Mouse (Mus musculus): ENCODE results near the gene Micall1. TPM values are rescaled to one million over a fixed set of nuclear protein-coding genes. Genes with fewer than 3 reads are reported as not detected.
A peak's percentile ranks its signal among the peaks of the same experiment; 100 is the strongest.

The Micall1 gene
- polyA plus RNA-seq, 1 experiment = 27.6 TPM

DNA sequence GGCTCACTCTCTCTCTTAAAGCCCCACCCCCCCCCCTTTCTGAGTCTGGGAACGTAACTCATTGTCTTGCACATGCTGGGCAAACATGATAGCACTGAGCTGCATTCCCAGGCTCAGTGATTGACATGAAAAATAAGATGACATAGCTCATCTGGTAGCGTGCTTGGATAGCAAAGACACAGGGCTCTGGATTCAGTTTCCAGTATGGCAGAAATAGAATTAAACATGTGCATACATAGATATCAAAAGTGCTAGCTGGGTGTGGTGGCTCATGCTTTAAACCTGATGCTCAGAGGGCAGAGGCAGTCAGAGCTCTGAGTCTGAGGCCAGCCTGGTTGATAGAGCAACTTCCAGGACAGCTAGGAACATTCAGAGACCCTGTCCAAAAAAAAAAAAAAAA is 2.9 kb upstream of the Micall1 start:
- Histone ChIP-seq H3K27ac (ENCODE audit: insufficient read depth, low read length) (no peak overlapping the region), H3K4me3 (ENCODE audit: insufficient read depth, low read length) (no peak overlapping the region), H3K4me1 (ENCODE audit: control insufficient read depth, insufficient read depth, low read length) (peaks cover 3% of the 10 kb centered on the region; the same call in 1 of the 2 replicates)
- TF ChIP-seq CTCF (IDR thresholded peaks at IDR 0.05; ENCODE audit: extremely low read depth, insufficient read depth, low read length) = no peak
- TF ChIP-seq POLR2A (IDR thresholded peaks at IDR 0.05; ENCODE audit: extremely low read depth, insufficient read depth, low read length) = no peak

DNA sequence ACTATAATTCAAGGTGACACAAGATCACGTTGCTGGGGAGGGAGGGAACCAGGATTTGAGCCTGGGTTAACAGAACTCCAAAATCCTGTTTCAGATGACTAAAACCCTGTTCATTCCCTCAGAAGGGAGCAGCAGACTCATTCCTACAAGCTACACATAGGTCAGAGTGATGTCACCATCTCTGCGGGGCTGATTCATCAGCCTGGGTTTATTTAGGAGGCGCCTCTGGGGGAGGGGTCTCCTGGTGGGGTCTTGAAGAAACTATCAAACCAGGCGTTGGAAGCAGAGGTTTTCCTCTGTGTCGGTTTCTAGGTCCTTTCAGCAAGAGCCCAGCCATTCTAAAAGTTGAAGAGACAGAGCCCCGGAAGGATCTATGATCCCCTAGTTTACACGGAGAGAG is 732 bp upstream of the Micall1 start:
- peak overlapping the region; percentile 81; the same call in 1 of the 2 replicates for H3K4me3 ChIP-seq (ENCODE audit: insufficient read depth, low read length)
- TF ChIP-seq CTCF (IDR thresholded peaks at IDR 0.05; ENCODE audit: extremely low read depth, insufficient read depth, low read length) (no peak), POLR2A (IDR thresholded peaks at IDR 0.05; ENCODE audit: extremely low read depth, insufficient read depth, low read length) (no peak)
- no peak overlapping the region for H3K27ac ChIP-seq (ENCODE audit: insufficient read depth, low read length)
- H3K4me1 ChIP-seq (ENCODE audit: control insufficient read depth, insufficient read depth, low read length) = peaks cover 3% of the 10 kb centered on the region; the same call in 1 of the 2 replicates

DNA sequence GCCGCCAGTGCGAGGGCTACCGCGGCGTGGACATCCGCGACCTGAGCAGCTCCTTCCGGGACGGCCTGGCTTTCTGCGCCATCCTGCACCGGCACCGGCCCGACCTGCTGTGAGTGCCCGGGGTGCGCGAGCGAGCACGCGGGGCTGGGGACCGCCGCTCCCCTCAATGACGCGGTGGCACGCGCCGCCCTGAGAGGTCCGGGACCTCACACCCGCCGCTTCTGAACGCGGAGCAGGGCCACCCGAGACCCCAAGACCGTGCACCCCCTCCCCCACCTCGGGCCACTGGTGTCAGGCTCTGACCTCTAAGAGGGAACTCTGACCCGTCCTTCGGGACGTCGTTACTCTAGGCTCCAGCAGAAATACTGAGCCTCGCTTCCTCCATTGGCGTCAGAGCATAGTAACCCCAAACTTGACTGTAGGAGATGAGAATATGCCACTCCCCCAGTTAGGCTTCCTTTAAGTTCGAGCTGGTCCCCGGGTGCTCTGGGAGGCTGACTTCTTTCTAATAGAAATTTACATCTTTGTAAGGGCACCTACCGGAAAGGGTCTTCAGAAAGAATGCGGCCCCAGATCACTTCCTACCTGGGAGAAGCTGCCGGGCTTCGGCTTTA is 730 bp downstream of the Micall1 start:
- Histone ChIP-seq H3K27ac (ENCODE audit: insufficient read depth, low read length) (peak overlapping the region; percentile 97), H3K4me3 (ENCODE audit: insufficient read depth, low read length) (peak overlapping the region; percentile 81), H3K4me1 (ENCODE audit: control insufficient read depth, insufficient read depth, low read length) (no peaks in the 10 kb centered on the region)
- 0 out of 2 replicates have a peak, but pooled peaks have one; percentile 6 for TF ChIP-seq POLR2A (IDR thresholded peaks at IDR 0.05; ENCODE audit: extremely low read depth, insufficient read depth, low read length)
- no peak for TF ChIP-seq CTCF (IDR thresholded peaks at IDR 0.05; ENCODE audit: extremely low read depth, insufficient read depth, low read length)

DNA sequence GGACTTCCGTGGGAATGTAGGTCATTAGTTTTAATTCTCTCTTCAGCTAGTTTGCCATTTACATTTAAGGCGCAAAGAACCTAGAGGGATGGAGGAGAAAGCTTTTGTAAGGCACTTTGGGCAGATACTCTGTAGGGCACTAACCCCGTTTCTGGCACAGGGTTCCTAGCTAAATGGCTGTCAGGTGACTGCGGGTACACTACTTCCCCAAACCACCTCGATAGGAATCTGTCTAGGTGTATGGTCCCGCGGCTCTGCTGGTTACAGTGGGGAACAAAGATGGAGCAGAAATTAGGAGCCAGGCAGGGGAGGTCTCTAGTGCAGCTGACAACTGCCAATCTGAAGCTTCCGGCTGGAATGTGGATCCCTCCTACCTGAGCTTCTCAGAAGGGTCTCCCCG is 1.3 kb downstream of the Micall1 start:
- H3K4me3 ChIP-seq (ENCODE audit: insufficient read depth, low read length) = peak overlapping the region; percentile 81
- no peak overlapping the region for H3K27ac ChIP-seq (ENCODE audit: insufficient read depth, low read length)

DNA sequence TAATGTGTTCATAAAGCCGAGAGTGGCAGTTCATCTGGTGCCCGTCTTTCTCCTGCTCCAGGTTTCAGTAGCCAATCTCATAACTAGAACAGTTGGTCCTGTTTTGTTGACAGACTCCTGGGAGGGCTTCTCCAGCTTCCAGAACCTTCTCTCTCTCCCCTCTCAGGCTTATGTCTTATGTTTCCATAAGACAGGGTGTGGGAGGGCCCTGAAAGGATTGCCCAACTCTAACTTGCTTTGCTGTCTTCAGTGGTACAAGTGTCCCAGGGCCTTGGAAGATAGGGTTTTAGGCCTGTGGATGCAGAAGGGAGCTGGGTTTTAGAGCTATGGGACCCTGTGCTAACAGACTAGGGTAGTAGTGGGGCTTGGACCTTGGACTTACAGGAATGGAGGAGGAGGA is 1.8 kb downstream of the Micall1 start:
- Histone ChIP-seq H3K27ac (ENCODE audit: insufficient read depth, low read length) (no peak overlapping the region), H3K4me3 (ENCODE audit: insufficient read depth, low read length) (peak overlapping the region; percentile 81; the same call in 1 of the 2 replicates), H3K4me1 (ENCODE audit: control insufficient read depth, insufficient read depth, low read length) (no peaks in the 10 kb centered on the region)
- TF ChIP-seq CTCF (IDR thresholded peaks at IDR 0.05; ENCODE audit: extremely low read depth, insufficient read depth, low read length) = no peak
- TF ChIP-seq POLR2A (IDR thresholded peaks at IDR 0.05; ENCODE audit: extremely low read depth, insufficient read depth, low read length) = no peak

More for the DNA sequence above, 1.3 kb downstream of the Micall1 start:
- TF ChIP-seq POLR2A (IDR thresholded peaks at IDR 0.05; ENCODE audit: extremely low read depth, insufficient read depth, low read length) = no peak
- no peak for TF ChIP-seq CTCF (IDR thresholded peaks at IDR 0.05; ENCODE audit: extremely low read depth, insufficient read depth, low read length)
- H3K4me1 ChIP-seq (ENCODE audit: control insufficient read depth, insufficient read depth, low read length) = no peaks in the 10 kb centered on the region

DNA sequence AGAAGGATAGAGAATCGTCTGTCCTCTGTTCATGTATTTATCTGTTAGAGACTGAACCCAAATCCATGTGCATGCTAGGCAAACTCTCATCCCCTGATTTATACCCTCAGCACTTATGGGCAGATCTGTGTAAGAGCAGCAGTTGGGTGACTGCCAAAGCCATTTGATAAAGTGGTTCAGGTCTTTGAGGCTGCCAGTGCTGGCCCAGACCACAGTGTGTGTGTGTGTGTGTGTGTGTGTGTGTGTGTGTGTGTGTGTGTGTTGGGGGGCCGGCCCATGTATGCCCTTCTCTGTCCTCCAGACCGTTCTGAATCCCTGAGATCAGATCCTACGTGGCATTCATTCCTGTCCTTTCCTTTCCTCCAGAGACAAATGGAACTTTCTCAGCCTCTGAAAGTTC is 3.1 kb downstream of the Micall1 start:
- TF ChIP-seq CTCF (IDR thresholded peaks at IDR 0.05; ENCODE audit: extremely low read depth, insufficient read depth, low read length) (no peak), POLR2A (IDR thresholded peaks at IDR 0.05; ENCODE audit: extremely low read depth, insufficient read depth, low read length) (no peak)
- Histone ChIP-seq H3K4me3 (ENCODE audit: insufficient read depth, low read length) (no peak overlapping the region), H3K27ac (ENCODE audit: insufficient read depth, low read length) (no peak overlapping the region), H3K4me1 (ENCODE audit: control insufficient read depth, insufficient read depth, low read length) (no peaks in the 10 kb centered on the region)

DNA sequence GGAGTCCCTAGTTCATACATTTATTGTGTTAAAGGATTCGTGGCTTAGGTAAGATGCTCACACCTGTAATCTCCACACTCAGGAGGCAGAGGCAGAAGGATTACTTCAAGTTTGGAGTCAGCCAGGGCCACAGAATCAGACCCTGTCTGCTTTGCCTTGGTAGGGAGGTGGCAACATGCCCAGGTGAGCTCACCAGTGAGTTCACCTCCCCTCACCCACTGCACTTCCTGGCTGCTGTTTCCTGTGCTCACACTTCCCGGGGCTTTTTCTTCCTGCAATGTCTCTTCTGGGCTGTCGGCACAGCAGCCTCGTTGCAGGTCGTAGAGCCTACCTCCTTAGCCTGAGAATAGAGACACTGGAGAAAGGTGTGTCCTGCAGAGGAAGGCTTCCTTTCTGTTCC is 6.6 kb downstream of the Micall1 start:
- H3K4me3 ChIP-seq (ENCODE audit: insufficient read depth, low read length) = no peak overlapping the region
- no peak overlapping the region for H3K27ac ChIP-seq (ENCODE audit: insufficient read depth, low read length)
- no peak for TF ChIP-seq POLR2A (IDR thresholded peaks at IDR 0.05; ENCODE audit: extremely low read depth, insufficient read depth, low read length)
- TF ChIP-seq CTCF (IDR thresholded peaks at IDR 0.05; ENCODE audit: extremely low read depth, insufficient read depth, low read length) = no peak
- H3K4me1 ChIP-seq (ENCODE audit: control insufficient read depth, insufficient read depth, low read length) = no peaks in the 10 kb centered on the region

DNA sequence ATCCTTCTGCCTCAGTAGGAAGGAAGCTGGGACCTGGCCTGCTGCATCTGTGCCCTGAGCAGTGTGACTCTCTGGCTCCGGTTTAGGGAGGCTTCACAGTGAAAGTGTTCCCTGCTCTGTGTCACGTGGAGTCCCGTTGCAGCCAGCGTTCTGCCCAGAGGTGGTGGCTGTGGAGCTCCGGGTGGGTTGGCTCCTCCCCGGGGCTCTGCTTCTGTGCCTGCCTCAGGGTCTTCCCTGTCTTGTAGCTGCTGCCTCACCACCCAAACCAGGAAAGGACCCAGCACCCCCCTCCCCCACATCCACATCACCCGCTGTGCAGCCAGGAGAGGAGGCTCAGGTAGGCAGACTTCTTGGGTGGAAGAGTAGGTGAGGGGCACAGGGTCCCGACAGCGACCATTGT is 10.8 kb downstream of the Micall1 start:
- H3K4me1 ChIP-seq (ENCODE audit: control insufficient read depth, insufficient read depth, low read length) = no peaks in the 10 kb centered on the region
- TF ChIP-seq POLR2A (IDR thresholded peaks at IDR 0.05; ENCODE audit: extremely low read depth, insufficient read depth, low read length) = no peak
- no peak for TF ChIP-seq CTCF (IDR thresholded peaks at IDR 0.05; ENCODE audit: extremely low read depth, insufficient read depth, low read length)
- no peak overlapping the region for H3K27ac ChIP-seq (ENCODE audit: insufficient read depth, low read length)
- H3K4me3 ChIP-seq (ENCODE audit: insufficient read depth, low read length) = no peak overlapping the region

DNA sequence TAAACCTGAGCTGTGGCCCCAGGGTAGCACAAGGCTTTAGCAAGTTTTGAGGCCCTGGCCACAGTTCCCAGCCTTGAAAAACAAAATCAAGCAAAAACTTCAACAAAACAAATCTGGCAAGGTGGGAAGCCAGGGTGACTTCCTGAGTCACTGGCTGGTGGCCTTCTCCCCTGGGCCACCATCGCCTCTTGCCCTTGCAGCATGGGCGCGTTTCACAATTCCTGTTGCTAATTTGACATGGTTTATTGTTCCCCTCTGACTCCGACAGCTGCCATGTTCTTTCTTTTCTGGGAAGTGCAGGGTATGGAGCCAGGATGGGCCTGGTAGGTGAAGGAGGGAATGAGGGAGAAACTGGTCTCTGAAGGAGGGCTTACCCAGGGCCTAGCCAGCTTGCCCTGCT is 13.4 kb downstream of the Micall1 start:
- Histone ChIP-seq H3K27ac (ENCODE audit: insufficient read depth, low read length) (no peak overlapping the region), H3K4me3 (ENCODE audit: insufficient read depth, low read length) (no peak overlapping the region)
- no peak for TF ChIP-seq POLR2A (IDR thresholded peaks at IDR 0.05; ENCODE audit: extremely low read depth, insufficient read depth, low read length)
- no peak for TF ChIP-seq CTCF (IDR thresholded peaks at IDR 0.05; ENCODE audit: extremely low read depth, insufficient read depth, low read length)

DNA sequence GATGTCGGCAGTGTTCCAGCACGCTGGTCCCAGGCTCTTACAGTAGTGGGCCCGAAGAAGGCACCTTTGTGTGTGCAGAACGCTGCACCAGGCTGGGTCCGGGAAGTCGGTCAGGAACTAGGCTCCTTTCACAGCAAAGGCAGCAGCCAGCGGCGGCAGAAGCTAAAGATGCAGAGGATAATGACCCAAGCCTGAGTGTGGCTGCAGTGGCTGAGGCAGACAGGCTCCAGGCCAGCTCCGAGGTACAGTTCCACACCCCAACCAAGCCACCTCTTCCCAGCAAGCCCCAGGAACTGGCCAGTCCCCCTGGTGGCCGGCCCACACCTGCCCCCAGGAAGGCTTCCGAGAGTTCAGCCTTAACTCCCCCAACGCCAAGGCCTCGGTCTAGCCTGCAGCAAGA is 13.8 kb downstream of the Micall1 start:
- H3K4me3 ChIP-seq (ENCODE audit: insufficient read depth, low read length) = no peak overlapping the region
- H3K27ac ChIP-seq (ENCODE audit: insufficient read depth, low read length) = no peak overlapping the region
- H3K4me1 ChIP-seq (ENCODE audit: control insufficient read depth, insufficient read depth, low read length) = no peaks in the 10 kb centered on the region
- no peak for TF ChIP-seq POLR2A (IDR thresholded peaks at IDR 0.05; ENCODE audit: extremely low read depth, insufficient read depth, low read length)
- TF ChIP-seq CTCF (IDR thresholded peaks at IDR 0.05; ENCODE audit: extremely low read depth, insufficient read depth, low read length) = no peak

More for the DNA sequence above, 13.4 kb downstream of the Micall1 start:
- no peaks in the 10 kb centered on the region for H3K4me1 ChIP-seq (ENCODE audit: control insufficient read depth, insufficient read depth, low read length)
